Mouse (Mus musculus) spleen, adult 2 months (tissue): Measurements from ENCODE around the gene Cwc27. TPM values are rescaled to one million over a fixed set of nuclear protein-coding genes. Genes with fewer than 3 reads are reported as not detected.

Source experiments
- DNase-seq, 2 experiments: peaks; one replicate each; pipeline versions ENCODE4 v3.0.0 to v3.0.0-alpha.2; 2012 to 2021; ENCODE audit warnings: low spot score in 2 of 2, low read depth in 1 of 2
- H3K27ac ChIP-seq: fragments of 200-500 bp; 2 replicates; pipeline ENCODE4 v1.5.1; 2012; ENCODE audit warnings: low read length, inconsistent platforms; ENCODE audit not compliant: insufficient read depth
- H3K27me3 ChIP-seq: fragments of 200-500 bp; 2 replicates; pipeline ENCODE4 v1.6.1; 2012; ENCODE audit warnings: mild to moderate bottlenecking, moderate library complexity, low read length, inconsistent platforms; ENCODE audit not compliant: control insufficient read depth, insufficient read depth
- H3K36me3 ChIP-seq: fragments of 200-500 bp; 2 replicates; pipeline ENCODE4 v1.6.1; 2012; ENCODE audit warnings: mild to moderate bottlenecking, low read length, inconsistent platforms; ENCODE audit not compliant: control insufficient read depth, insufficient read depth
- H3K4me1 ChIP-seq: fragments of 200-500 bp; 2 replicates; pipeline ENCODE4 v1.6.1; 2011; ENCODE audit warnings: inconsistent platforms; ENCODE audit not compliant: control insufficient read depth, insufficient read depth, insufficient read length
- H3K4me3 ChIP-seq: fragments of 200-500 bp; 2 replicates; pipeline ENCODE4 v1.5.1; 2011; ENCODE audit warnings: mild to moderate bottlenecking, inconsistent platforms; ENCODE audit not compliant: insufficient read depth, insufficient read length; ENCODE audit errors: extremely low read depth
- CTCF ChIP-seq: fragments of 200-500 bp; IDR thresholded peaks from 2 replicates; pipeline ENCODE4 v1.5.1; 2011; ENCODE audit warnings: mild to moderate bottlenecking, inconsistent platforms; ENCODE audit not compliant: insufficient read depth, insufficient read length, insufficient replicate concordance; ENCODE audit errors: extremely low read depth
- POLR2A ChIP-seq: fragments of 200-500 bp; IDR thresholded peaks from 2 replicates; pipeline ENCODE4 v1.6.1; 2011; ENCODE audit warnings: low read depth, low read length, inconsistent platforms
- WGBS: fragments of 180-500 bp; shearing (Covaris S2); methylation state at CpG from one replicate; pipeline ENCODE4 v1.1.7; 2018; 5-methylcytosine and 5-hydroxymethylcytosine counted together
- polyA plus RNA-seq: library from polyadenylated mRNA; depleted of rRNA; stranded (reverse); fragments of >200 nt; gene quantifications from 2 replicates; pipeline ENCODE4 v1.2.3, GENCODE M21; 2012

Gene Cwc27
- polyA plus RNA-seq, 1 experiment: 2.4 TPM

DNA sequence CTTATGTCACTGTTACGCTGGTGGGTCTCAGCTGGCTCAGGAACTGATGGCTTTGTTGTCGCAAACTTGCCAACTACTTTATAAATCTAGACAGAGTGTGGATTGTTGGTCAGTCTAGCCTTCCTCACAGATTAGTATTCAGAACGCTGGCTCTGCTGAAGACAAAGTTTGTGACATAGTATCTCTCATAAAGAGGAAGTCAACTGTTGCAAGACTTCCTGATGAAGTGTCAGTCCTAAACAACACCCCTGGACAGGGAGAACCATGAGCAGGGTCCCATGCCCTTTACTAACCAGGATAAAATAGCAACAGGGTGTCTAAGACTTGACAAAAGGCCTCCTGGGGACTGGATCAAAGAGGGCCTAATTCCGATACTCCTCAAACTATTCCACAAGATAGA is 205.6 kb downstream of the Cwc27 start:
- DNase-seq: no peak
- TF ChIP-seq POLR2A (no peak), CTCF (no peak)
- Histone ChIP-seq H3K27ac (peak overlapping the region; percentile 47), H3K27me3 (no peaks in the 10 kb centered on the region), H3K36me3 (no peaks in the 10 kb centered on the region), H3K4me1 (peaks cover 14% of the 10 kb centered on the region; the same call in 1 of the 2 replicates), H3K4me3 (no peak overlapping the region)
- WGBS: 71% methylated on average over 4 of the region's 4 CpGs

GRCm38 (mm10) chr13:104610210-104611111 is 206.5 kb downstream of the Cwc27 start:
- Histone ChIP-seq H3K4me3 (peak overlapping the region; percentile 47), H3K27me3 (no peaks in the 10 kb centered on the region), H3K36me3 (no peaks in the 10 kb centered on the region), H3K27ac (peak overlapping the region; percentile 47), H3K4me1 (peaks cover 14% of the 10 kb centered on the region; the same call in 1 of the 2 replicates)
- 8% methylated on average over 22 of the region's 22 CpGs for WGBS
- DNase-seq: peak; percentile 20 to 21
- TF ChIP-seq CTCF: no peak
- peak; percentile 16; the same call in 1 of the 2 replicates for TF ChIP-seq POLR2A

GRCm38 (mm10) chr13:104608516-104608915 is 208.4 kb downstream of the Cwc27 start:
- DNase-seq: no peak
- TF ChIP-seq POLR2A: no peak
- TF ChIP-seq CTCF: no peak
- no peaks in the 10 kb centered on the region for H3K27me3 ChIP-seq
- no peaks in the 10 kb centered on the region for H3K36me3 ChIP-seq
- H3K4me1 ChIP-seq: peaks cover 14% of the 10 kb centered on the region; the same call in 1 of the 2 replicates
- 91% methylated on average over 18 of the region's 18 CpGs for WGBS
- no peak overlapping the region for H3K27ac ChIP-seq
- H3K4me3 ChIP-seq: no peak overlapping the region

- H3K27me3 ChIP-seq: no peaks in the 10 kb centered on the region
- DNase-seq: no peak
- peaks cover 14% of the 10 kb centered on the region; the same call in 1 of the 2 replicates for H3K4me1 ChIP-seq
- no peak overlapping the region for H3K27ac ChIP-seq
- no peak overlapping the region for H3K4me3 ChIP-seq
- H3K36me3 ChIP-seq: no peaks in the 10 kb centered on the region
- TF ChIP-seq CTCF (no peak), POLR2A (no peak)
- WGBS: 54% methylated on average over 14 of the region's 14 CpGs
These were observed 210.0 kb downstream of the Cwc27 start for GRCm38 (mm10) chr13:104606786-104607580.

- H3K27ac ChIP-seq: no peak overlapping the region
- no peak overlapping the region for H3K4me3 ChIP-seq
- TF ChIP-seq POLR2A (no peak), CTCF (no peak)
- no peaks in the 10 kb centered on the region for H3K36me3 ChIP-seq
- WGBS: 85% methylated on average over 2 of the region's 2 CpGs
- peaks cover 8% of the 10 kb centered on the region; the same call in 1 of the 2 replicates for H3K4me1 ChIP-seq
- DNase-seq: no peak
- H3K27me3 ChIP-seq: no peaks in the 10 kb centered on the region
These were observed 211.8 kb downstream of the Cwc27 start for GRCm38 (mm10) chr13:104605111-104605510.

DNA sequence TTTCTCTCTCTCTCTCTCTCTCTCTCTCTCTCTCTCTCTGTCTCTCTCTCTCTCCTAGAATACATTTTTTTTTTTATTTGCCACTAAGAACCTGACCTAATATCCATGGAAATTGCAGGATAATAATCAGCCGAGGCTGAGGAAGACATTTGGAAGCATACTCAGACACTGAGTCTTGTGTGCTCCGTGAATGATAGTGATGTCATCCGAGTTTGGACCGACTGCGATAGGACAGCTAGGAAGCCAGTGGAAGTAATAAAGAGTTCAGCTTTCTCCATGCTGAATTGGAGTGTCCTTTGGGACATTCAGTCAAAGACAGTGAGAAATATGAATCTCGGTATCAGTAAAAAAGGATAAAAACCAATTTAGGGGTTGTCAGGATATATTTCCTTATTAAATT is 214.7 kb downstream of the Cwc27 start:
- Histone ChIP-seq H3K27me3 (no peaks in the 10 kb centered on the region), H3K4me3 (no peak overlapping the region), H3K36me3 (no peaks in the 10 kb centered on the region), H3K4me1 (peaks cover 3% of the 10 kb centered on the region; the same call in 1 of the 2 replicates), H3K27ac (no peak overlapping the region)
- no peak for TF ChIP-seq POLR2A
- no peak for TF ChIP-seq CTCF
- no peak for DNase-seq
- 92% methylated on average over 6 of the region's 6 CpGs for WGBS
